Mouse (Mus musculus): ENCODE measurements around the gene Zfp592. TPM values are rescaled to one million over a fixed set of nuclear protein-coding genes. Genes with fewer than 3 reads are reported as not detected.

The Zfp592 gene
- polyA plus RNA-seq, 1 experiment from 2014 or later: 12.8 TPM

DNA sequence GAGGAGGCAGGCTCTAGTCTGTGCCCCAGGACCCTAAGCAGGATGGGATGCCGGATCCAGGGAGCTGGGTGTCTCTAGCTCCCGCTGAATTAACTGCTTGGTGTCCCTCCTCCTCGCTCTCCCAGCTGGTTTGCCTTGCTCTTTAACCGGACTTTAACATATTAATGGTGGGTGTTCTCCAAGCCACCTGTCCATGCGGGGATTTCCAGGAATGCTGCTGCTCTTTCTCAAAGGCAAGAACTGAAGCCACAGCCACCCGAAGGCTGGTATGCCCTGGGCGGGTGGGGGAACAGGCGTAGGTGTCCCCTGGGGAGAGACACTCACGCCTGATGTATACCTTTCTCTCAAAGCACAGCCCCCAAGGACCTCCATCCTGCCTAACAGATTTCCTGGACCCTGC, 69.9 kb downstream of the Zfp592 start:
- no peaks in the 10 kb centered on the region for H3K9me3 ChIP-seq (replicated peaks)
- no peak for ATAC-seq (ENCODE audit: low FRiP score)
- 0 out of 2 replicates have a peak, but pooled peaks cover 3% of the 10 kb centered on the region for H3K4me1 ChIP-seq
- no peak overlapping the region for H3K4me3 ChIP-seq
- no peaks in the 10 kb centered on the region for H3K36me3 ChIP-seq
- H3K27ac ChIP-seq: no peak overlapping the region
- no peaks in the 10 kb centered on the region for H3K27me3 ChIP-seq
- H3K4me2 ChIP-seq (replicated peaks): no peak overlapping the region
- 57% methylated on average over 9 of the region's 9 CpGs for WGBS
- H3K9ac ChIP-seq: no peak overlapping the region

DNA sequence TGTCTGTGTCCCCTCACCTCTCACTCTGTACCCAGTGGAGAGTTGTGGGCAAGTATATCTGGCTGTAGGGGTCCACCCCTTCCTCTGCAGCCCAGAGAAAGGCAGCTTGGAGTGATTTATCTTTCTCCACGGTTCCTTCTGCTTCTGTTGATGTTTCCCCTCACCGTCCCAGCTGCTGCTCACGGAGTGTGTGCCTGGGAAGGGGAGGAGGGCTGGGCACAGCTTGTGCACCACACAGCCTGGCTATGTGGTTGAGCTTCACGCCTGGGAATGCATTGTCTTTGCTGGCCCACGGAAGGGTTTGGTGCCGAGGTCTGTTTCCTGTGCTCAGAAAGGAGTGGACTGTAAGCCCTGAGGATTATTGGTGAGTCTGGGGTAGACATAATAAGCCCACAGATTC, 73.2 kb downstream of the Zfp592 start:
- 0 out of 2 replicates have a peak, but pooled peaks cover 3% of the 10 kb centered on the region for H3K4me1 ChIP-seq

DNA sequence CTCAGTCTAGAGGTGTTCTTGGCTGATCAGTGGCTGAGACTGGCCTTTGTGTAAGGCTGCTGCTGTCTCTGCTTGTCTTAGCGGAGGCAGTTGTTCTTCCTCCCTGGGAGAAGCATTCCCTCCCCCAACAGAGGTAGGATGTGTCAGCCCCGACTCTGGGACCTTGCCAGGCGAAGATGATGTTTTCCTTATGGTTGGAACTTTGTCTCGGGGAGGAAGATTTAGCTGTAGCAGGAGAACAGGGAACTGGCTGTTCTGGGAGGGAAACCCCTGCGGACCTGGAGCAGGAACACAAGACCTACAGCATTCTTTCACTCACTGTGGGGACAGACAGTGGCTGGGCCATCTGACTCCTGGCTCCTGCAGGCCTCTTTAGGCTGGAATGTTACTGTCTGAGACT, 79.0 kb downstream of the Zfp592 start:
- no peak overlapping the region for H3K4me2 ChIP-seq (replicated peaks)
- H3K4me1 ChIP-seq: 0 out of 2 replicates have a peak, but pooled peaks cover 6% of the 10 kb centered on the region
- no peaks in the 10 kb centered on the region for H3K9me3 ChIP-seq (replicated peaks)
- no peak overlapping the region for H3K9ac ChIP-seq
- 46% methylated on average over 5 of the region's 5 CpGs for whole genome bisulfite sequencing
- no peak for ATAC-seq (ENCODE audit: low FRiP score)
- H3K27ac ChIP-seq: no peak overlapping the region
- no peak overlapping the region for H3K4me3 ChIP-seq
- no peaks in the 10 kb centered on the region for H3K36me3 ChIP-seq
- H3K27me3 ChIP-seq: no peaks in the 10 kb centered on the region

More for the DNA sequence above, 73.2 kb downstream of the Zfp592 start:
- Histone ChIP-seq H3K9ac (no peak overlapping the region), H3K4me2 (replicated peaks) (no peak overlapping the region), H3K27me3 (no peaks in the 10 kb centered on the region), H3K36me3 (no peaks in the 10 kb centered on the region), H3K4me3 (no peak overlapping the region), H3K9me3 (replicated peaks) (no peaks in the 10 kb centered on the region), H3K27ac (no peak overlapping the region)
- WGBS: 40% methylated on average over 6 of the region's 6 CpGs
- ATAC-seq (ENCODE audit: low FRiP score): no peak

DNA sequence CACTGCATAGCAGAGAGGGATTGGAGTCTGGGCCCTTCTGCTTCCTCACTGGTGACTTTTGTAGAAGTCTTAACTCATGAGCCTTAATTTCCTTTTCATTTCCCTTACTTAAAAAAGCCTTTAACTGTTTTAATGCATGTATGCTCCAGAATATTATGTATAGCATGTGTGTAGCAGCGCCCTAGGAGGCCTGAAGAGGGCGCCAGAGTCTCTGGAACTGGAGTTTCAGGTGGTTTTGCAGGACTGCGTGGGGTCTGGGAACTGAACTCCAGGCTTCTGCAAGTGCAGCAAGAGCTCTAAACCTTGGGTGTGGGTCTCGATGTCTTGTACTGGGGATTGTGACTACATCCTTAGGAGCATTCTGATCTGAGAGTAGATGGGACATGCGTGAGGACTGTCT, 79.8 kb downstream of the Zfp592 start:
- Histone ChIP-seq H3K4me2 (replicated peaks) (no peak overlapping the region), H3K27ac (no peak overlapping the region), H3K9me3 (replicated peaks) (no peaks in the 10 kb centered on the region), H3K27me3 (no peaks in the 10 kb centered on the region; the same call in 1 of the 2 replicates), H3K4me1 (0 out of 2 replicates have a peak, but pooled peaks cover 6% of the 10 kb centered on the region), H3K36me3 (no peaks in the 10 kb centered on the region), H3K9ac (no peak overlapping the region), H3K4me3 (no peak overlapping the region)
- WGBS: 83% methylated on average over 5 of the region's 5 CpGs
- ATAC-seq (ENCODE audit: low FRiP score): no peak

DNA sequence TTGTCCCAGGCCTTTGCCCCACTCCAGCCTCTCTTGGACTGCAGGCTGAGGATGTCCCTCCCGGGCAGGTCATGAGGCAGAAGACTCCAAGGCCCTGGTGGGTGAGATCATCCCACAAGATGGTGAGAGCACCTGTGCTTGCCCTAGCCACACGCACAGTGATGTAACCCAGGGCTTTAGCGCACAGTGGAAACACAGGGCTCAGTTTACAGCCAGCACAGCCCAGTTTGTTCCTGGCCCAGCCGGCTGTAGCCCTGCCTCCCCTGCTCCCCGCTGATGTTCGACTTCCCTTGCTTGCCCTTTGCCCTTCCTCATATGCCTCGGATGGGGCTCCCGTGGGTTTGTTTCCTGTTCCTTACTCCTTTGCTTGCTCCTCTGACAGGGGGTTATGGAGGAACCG, 81.1 kb downstream of the Zfp592 start:
- 0 out of 2 replicates have a peak, but pooled peaks cover 6% of the 10 kb centered on the region for H3K4me1 ChIP-seq
- H3K27me3 ChIP-seq: no peaks in the 10 kb centered on the region; the same call in 1 of the 2 replicates
- H3K4me3 ChIP-seq: no peak overlapping the region
- H3K27ac ChIP-seq: no peak overlapping the region
- H3K9ac ChIP-seq: no peak overlapping the region
- H3K36me3 ChIP-seq: no peaks in the 10 kb centered on the region
- no peaks in the 10 kb centered on the region for H3K9me3 ChIP-seq (replicated peaks)
- no peak for ATAC-seq (ENCODE audit: low FRiP score)
- no peak overlapping the region for H3K4me2 ChIP-seq (replicated peaks)
- WGBS: 58% methylated on average over 9 of the region's 9 CpGs

DNA sequence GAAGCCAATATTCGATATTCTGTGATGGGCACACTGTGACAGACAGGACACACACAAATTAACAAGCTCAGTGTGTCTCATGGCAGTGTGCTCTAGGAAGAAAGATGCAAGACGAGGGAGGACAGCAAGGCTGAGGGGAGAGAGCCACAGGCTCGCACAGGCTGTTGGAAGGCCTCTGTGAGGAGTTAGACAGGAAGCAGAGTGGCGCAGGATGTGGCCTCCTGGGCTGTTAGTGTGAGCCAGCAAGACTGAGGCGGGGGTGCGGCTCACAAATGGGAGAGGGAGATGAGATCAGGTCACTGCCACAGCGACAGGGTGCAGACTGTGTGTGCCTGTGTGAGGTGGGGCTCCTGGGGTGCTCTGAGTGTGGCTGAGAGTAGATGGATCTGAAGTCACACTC, 81.8 kb downstream of the Zfp592 start:
- Histone ChIP-seq H3K9me3 (replicated peaks) (no peaks in the 10 kb centered on the region), H3K9ac (no peak overlapping the region; the same call in 1 of the 2 replicates), H3K27me3 (no peaks in the 10 kb centered on the region; the same call in 1 of the 2 replicates), H3K4me1 (0 out of 2 replicates have a peak, but pooled peaks cover 6% of the 10 kb centered on the region), H3K27ac (no peak overlapping the region), H3K4me2 (replicated peaks) (no peak overlapping the region), H3K36me3 (no peaks in the 10 kb centered on the region), H3K4me3 (no peak overlapping the region)
- 59% methylated on average over 7 of the region's 7 CpGs for WGBS
- no peak for ATAC-seq (ENCODE audit: low FRiP score)

DNA sequence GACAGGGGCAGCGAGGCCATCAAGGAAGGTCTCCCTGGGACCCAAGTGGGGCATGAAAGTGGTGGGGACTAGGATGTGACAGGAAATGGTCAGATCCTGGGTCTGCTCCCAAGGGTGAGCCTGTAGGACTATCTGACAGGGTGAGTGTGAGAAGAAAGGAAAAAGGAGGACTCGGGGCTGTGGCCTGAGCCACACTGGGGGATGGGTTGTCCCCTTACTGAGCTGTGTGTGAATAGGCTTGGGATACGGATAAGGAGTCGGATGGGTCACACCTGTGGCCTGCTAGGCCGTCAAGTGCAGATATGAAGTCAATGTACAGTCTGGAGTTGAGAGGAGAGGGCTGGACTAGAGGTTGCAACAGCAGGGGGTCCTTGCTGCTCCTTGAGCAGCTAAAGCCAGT, 82.3 kb downstream of the Zfp592 start:
- H3K27me3 ChIP-seq: no peaks in the 10 kb centered on the region; the same call in 1 of the 2 replicates
- no peak for ATAC-seq (ENCODE audit: low FRiP score)
- 83% methylated on average over 5 of the region's 5 CpGs for WGBS
- no peak overlapping the region for H3K27ac ChIP-seq
- H3K36me3 ChIP-seq: no peaks in the 10 kb centered on the region
- 0 out of 2 replicates have a peak, but pooled peaks cover 6% of the 10 kb centered on the region for H3K4me1 ChIP-seq
- H3K9me3 ChIP-seq (replicated peaks): no peaks in the 10 kb centered on the region
- H3K4me3 ChIP-seq: no peak overlapping the region
- no peak overlapping the region for H3K4me2 ChIP-seq (replicated peaks)
- no peak overlapping the region for H3K9ac ChIP-seq

DNA sequence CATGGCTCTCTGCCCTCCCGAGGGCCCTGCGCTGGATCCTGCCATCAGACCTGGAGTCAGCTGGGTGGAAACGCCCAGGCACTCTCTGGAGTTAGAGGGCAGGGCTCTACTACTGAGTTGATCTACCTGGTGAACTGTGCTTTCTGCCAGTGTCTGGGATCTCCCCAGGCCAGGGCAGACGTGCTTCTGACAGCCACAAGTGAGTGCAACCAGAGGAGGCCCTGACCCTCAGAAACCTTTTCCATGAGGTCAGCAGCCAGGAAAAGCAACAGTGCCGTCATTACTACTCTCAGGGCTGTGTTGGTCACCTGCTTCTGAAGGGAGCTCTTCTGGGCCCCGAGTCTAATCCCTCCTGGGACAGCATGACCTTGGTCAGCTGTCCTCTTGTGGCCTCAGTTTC, 83.5 kb downstream of the Zfp592 start:
- Histone ChIP-seq H3K9ac (no peak overlapping the region), H3K27ac (no peak overlapping the region), H3K9me3 (replicated peaks) (no peaks in the 10 kb centered on the region), H3K4me2 (replicated peaks) (no peak overlapping the region), H3K36me3 (no peaks in the 10 kb centered on the region), H3K27me3 (no peaks in the 10 kb centered on the region; the same call in 1 of the 2 replicates), H3K4me1 (0 out of 2 replicates have a peak, but pooled peaks cover 6% of the 10 kb centered on the region), H3K4me3 (no peak overlapping the region)
- WGBS: 71% methylated on average over 6 of the region's 6 CpGs
- no peak for ATAC-seq (ENCODE audit: low FRiP score)

DNA sequence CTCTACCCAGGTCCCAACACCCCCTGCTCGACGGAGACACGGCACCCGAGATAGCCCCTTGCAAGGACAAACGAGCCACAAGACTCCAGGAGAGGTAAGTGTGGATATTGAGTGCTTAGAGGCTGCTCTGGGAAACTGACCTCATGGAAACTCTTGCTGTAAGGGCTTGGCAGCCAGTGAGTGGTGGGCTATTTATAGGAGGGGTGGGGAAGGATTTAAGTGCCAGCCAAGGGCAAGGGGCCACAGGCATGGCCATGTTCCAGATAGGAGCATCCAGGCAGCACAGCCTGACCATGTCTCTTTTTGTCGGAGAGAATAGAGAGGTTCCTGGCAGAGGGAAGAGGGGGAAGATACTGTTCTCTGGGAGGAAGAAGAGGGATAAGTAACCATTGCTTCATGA, 85.3 kb downstream of the Zfp592 start:
- no peak overlapping the region for H3K9ac ChIP-seq
- no peaks in the 10 kb centered on the region; the same call in 1 of the 2 replicates for H3K27me3 ChIP-seq
- 0 out of 2 replicates have a peak, but pooled peaks cover 2% of the 10 kb centered on the region for H3K4me1 ChIP-seq
- no peaks in the 10 kb centered on the region for H3K9me3 ChIP-seq (replicated peaks)
- H3K4me3 ChIP-seq: no peak overlapping the region
- H3K27ac ChIP-seq: no peak overlapping the region
- no peaks in the 10 kb centered on the region for H3K36me3 ChIP-seq
- H3K4me2 ChIP-seq (replicated peaks): no peak overlapping the region
- WGBS: 88% methylated on average over 6 of the region's 6 CpGs
- no peak for ATAC-seq (ENCODE audit: low FRiP score)

DNA sequence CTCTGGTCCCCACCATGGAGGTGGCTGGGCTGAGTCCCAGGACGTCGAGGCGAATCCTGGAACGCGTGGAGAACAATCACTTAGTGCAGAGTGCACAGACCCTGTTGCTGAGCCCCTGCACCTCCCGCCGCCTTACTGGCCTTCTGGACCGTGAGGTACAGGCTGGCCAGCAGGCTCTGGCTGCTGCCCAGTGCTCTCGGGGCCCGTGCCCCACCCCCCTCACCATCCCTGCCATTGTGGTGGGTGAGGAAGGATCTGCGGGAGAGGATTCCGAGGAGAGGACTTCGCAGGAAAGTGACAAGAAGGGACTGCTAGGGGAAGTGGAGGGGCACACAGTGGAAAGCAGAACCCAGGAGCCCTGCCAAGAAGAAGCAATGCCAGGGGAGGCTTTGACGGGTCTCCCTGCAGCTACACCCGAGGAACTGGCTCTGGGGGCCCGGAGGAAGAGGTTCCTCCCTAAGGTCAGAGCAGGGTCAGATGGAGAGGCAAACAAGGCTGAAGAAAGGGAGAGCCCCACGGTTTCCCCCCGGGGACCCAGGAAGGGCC, 100.0 kb downstream of the Zfp592 start:
- Histone ChIP-seq H3K4me2 (replicated peaks) (no peak overlapping the region), H3K4me3 (no peak overlapping the region), H3K9me3 (replicated peaks) (no peaks in the 10 kb centered on the region), H3K4me1 (0 out of 2 replicates have a peak, but pooled peaks cover 8% of the 10 kb centered on the region), H3K27ac (no peak overlapping the region), H3K27me3 (no peaks in the 10 kb centered on the region), H3K9ac (no peak overlapping the region), H3K36me3 (no peaks in the 10 kb centered on the region)
- WGBS: 54% methylated on average over 18 of the region's 18 CpGs
- ATAC-seq (ENCODE audit: low FRiP score): no peak

DNA sequence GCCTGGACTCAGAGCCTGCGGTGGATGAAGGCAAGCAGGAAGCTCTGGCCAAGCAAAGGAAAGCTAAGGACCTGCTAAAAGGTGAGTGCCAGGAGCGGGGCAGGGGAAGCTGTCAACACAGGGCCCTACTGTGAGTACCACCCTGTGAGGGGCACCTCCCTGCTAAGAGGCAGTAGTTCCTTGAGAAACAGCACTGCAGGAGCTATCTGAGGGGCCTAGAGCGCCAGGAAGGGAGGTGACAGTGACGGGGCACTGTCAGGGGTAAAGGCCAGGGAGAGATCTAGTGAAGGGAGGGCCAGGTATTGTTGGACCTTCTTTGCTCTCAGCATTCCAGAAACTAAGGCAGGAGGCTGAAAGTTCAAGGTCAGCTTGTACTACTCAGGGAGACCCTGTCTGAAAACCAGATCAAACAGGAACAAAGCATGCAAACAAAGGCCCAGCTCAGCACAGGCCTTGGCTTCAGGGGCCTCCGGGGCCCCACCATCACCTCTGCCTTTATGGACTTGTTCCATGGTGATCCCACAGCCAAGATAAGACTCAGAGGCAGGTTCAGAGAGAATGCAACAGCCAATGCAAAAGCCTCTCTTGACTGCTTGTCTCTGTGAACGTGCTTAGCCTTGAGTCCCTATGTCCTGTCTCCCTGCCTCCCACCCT, 100.8 kb downstream of the Zfp592 start:
- Histone ChIP-seq H3K4me1 (0 out of 2 replicates have a peak, but pooled peaks cover 8% of the 10 kb centered on the region), H3K36me3 (no peaks in the 10 kb centered on the region), H3K9ac (no peak overlapping the region), H3K9me3 (replicated peaks) (no peaks in the 10 kb centered on the region), H3K4me2 (replicated peaks) (no peak overlapping the region), H3K4me3 (no peak overlapping the region), H3K27ac (no peak overlapping the region), H3K27me3 (no peaks in the 10 kb centered on the region)
- no peak for ATAC-seq (ENCODE audit: low FRiP score)
- WGBS: 73% methylated on average over 6 of the region's 6 CpGs
